Mouse (Mus musculus) CH12.LX (cell line): ENCODE measurements around the gene Rin3.

Experiments used
- BHLHE40 ChIP-seq: IDR thresholded peaks from 2 replicates; pipeline ENCODE4 v1.6.1; 2011; ENCODE audit warnings: mild to moderate bottlenecking, low read depth, low read length, improper control_type of control experiment
- CTCF ChIP-seq, 2 experiments: IDR thresholded peaks in 1 of 2; conservative IDR thresholded peaks in 1 of 2; 2 replicates each; pipeline ENCODE4 v1.5.1; 2011 to 2012; ENCODE audit warnings: low read depth in 2 of 2, low read length in 2 of 2, improper control_type of control experiment in 1 of 2, inconsistent platforms in 1 of 2, mild to moderate bottlenecking in 1 of 2, moderate library complexity in 1 of 2
- ELF1 ChIP-seq: IDR thresholded peaks from 2 replicates; pipeline ENCODE4 v1.6.1; 2014; ENCODE audit warnings: low read depth, mild to moderate bottlenecking, inconsistent platforms, low read length, improper control_type of control experiment
- HCFC1 ChIP-seq: IDR thresholded peaks from 2 replicates; pipeline ENCODE4 v1.6.1; 2012; ENCODE audit warnings: low read depth, mild to moderate bottlenecking, inconsistent platforms, low read length, improper control_type of control experiment
- JUND ChIP-seq: conservative IDR thresholded peaks from 2 replicates; pipeline ENCODE4 v1.6.1; 2011; ENCODE audit warnings: low read depth, low read length, improper control_type of control experiment
- KAT2A ChIP-seq: IDR thresholded peaks from 2 replicates; pipeline ENCODE4 v1.6.1; 2012; ENCODE audit warnings: low read length, improper control_type of control experiment, inconsistent platforms; ENCODE audit not compliant: insufficient replicate concordance
- MAX ChIP-seq: IDR thresholded peaks from 2 replicates; pipeline ENCODE4 v1.6.1; 2011; ENCODE audit warnings: low read length, improper control_type of control experiment
- MEF2A ChIP-seq: IDR thresholded peaks from 2 replicates; pipeline ENCODE4 v1.6.1; 2014; ENCODE audit warnings: low read depth, mild to moderate bottlenecking, inconsistent platforms, low read length, improper control_type of control experiment, borderline replicate concordance
- NRF1 ChIP-seq: IDR thresholded peaks from 2 replicates; pipeline ENCODE4 v1.6.1; 2014; ENCODE audit warnings: low read depth, mild to moderate bottlenecking, inconsistent platforms, low read length, improper control_type of control experiment, moderate library complexity
- POLR2A ChIP-seq: IDR thresholded peaks from 2 replicates; pipeline ENCODE4 v1.6.1; 2011; ENCODE audit warnings: low read depth, mild to moderate bottlenecking, improper control_type of control experiment, low read length

DNA sequence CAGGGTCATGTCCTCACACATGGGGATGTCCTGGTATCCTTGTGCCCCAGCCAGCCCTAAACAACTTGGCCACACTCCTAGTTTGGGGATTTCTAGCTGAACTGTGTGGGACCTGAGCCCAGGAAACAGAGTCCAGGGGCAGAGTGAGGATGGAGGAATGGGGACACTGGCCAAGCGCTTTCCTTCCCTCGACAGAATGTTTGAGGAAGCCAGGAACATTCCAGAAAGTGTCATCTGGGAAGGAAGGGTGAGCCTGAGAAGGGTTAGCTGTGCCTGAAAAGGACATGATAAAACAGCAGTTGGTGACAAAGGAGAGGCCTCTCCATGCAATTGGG, 42.0 kb downstream of the Rin3 start:
- TF ChIP-seq POLR2A (no peak), CTCF (conservative IDR thresholded peaks at IDR 0.05 in 1 of 2, IDR thresholded peaks at IDR 0.05 in 1 of 2; ENCODE audit: low read depth in 2 of 2, low read length in 2 of 2) (no peak), KAT2A (no peak), MAX (no peak), MEF2A (no peak), HCFC1 (no peak), NRF1 (no peak), JUND (no peak), BHLHE40 (no peak), ELF1 (no peak)
